Comparison of ENCODE assay signal across 11 mouse cellular contexts in the genomic region with DNA sequence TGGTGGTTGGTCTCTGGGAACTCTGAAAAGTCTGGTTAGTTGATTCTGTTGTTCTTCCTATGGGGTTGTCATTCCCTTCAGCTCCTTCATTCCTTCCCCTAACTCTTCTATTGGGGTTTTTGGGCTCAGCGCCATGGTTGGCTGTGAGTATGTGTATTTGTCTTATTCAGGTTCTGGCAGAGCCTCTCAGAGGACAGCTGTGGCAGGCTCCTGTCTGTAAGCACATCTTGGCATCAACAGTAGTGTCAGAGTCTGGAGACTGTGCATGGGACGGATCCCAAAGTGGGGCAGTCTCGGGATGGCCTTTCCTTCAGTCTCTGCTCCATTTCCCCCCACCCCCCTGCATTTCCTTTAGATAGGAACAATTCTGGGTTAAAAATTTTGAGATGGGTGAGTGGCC.
DNase-seq lines count a peak whose midpoint lies in the region; ATAC-seq lines count a peak whose summit lies in the region.
"Had no signal": no experiment of that assay in that cellular context is flagged by ENCODE, and none has a peak within 500 bp of the region (broad histone marks: within the 10 kb centered on the region; RNA-seq: fewer than 3 reads in every experiment).

No protein-coding gene starts in this region.

- peak; percentile 75 for DNase-seq in heart, adult 11 months
- no peak for DNase-seq in midbrain, embryonic 14.5 days
- peak; percentile 21 to 29 for DNase-seq in heart, postnatal 14 days
- peak; percentile 17 to 53 for DNase-seq in lung, postnatal 4 days
- DNase-seq in layer of hippocampus, postnatal 25 days (ENCODE audit: extremely low spot score in 1 of 2, low spot score in 1 of 2): no peak
- DNase-seq: adrenal gland, postnatal 14 days; cerebellum, postnatal 36 days had no signal

- H3K9me3 ChIP-seq in heart, embryonic 12.5 days (replicated peaks): no peaks in the 10 kb centered on the region
- no peaks in the 10 kb centered on the region for H3K9me3 ChIP-seq in midbrain, embryonic 13.5 days
- H3K9me3 ChIP-seq in midbrain, embryonic 14.5 days (ENCODE audit: control insufficient read depth, low read length): no peaks in the 10 kb centered on the region
- H3K9me3 ChIP-seq: embryonic facial prominence, embryonic 12.5 days had no signal

- H3K4me3 ChIP-seq in heart, embryonic 12.5 days: no peak overlapping the region
- no peak overlapping the region for H3K4me3 ChIP-seq in midbrain, embryonic 13.5 days (replicated peaks)
- no peak overlapping the region for H3K4me3 ChIP-seq in midbrain, embryonic 14.5 days (replicated peaks; ENCODE audit: low read depth, low read length)
- H3K4me3 ChIP-seq: embryonic facial prominence, embryonic 12.5 days; layer of hippocampus, adult 2 months had no signal

- 78% methylated on average over 3 of the region's 3 CpGs for WGBS in heart, embryonic 12.5 days
- WGBS in midbrain, embryonic 13.5 days: 88% methylated on average over 3 of the region's 3 CpGs
- 77% methylated on average over 3 of the region's 3 CpGs for WGBS in midbrain, embryonic 14.5 days

- no peaks in the 10 kb centered on the region for H3K36me3 ChIP-seq in heart, embryonic 12.5 days
- no peaks in the 10 kb centered on the region for H3K36me3 ChIP-seq in midbrain, embryonic 13.5 days
- H3K36me3 ChIP-seq in midbrain, embryonic 14.5 days (ENCODE audit: control insufficient read depth, insufficient read depth, low read length): no peaks in the 10 kb centered on the region
- H3K36me3 ChIP-seq: embryonic facial prominence, embryonic 12.5 days had no signal

- no peak for ATAC-seq in heart, embryonic 12.5 days (ENCODE audit: insufficient number of reproducible peaks, low FRiP score)
- ATAC-seq in midbrain, embryonic 13.5 days: peak; percentile 58; the same call in 1 of the 2 replicates
- no peak for ATAC-seq in midbrain, embryonic 14.5 days (ENCODE audit: low FRiP score, low TSS enrichment)

- no peak overlapping the region for H3K9ac ChIP-seq in heart, embryonic 12.5 days
- H3K9ac ChIP-seq in midbrain, embryonic 13.5 days (replicated peaks): no peak overlapping the region
- H3K9ac ChIP-seq in midbrain, embryonic 14.5 days (replicated peaks; ENCODE audit: low read length): no peak overlapping the region
- H3K9ac ChIP-seq: embryonic facial prominence, embryonic 12.5 days had no signal

- no peak overlapping the region for H3K27ac ChIP-seq in heart, embryonic 12.5 days (ENCODE audit: poor library complexity, severe bottlenecking)
- H3K27ac ChIP-seq in midbrain, embryonic 13.5 days: no peak overlapping the region
- no peak overlapping the region for H3K27ac ChIP-seq in midbrain, embryonic 14.5 days (replicated peaks; ENCODE audit: low read depth, low read length)
- H3K27ac ChIP-seq: embryonic facial prominence, embryonic 12.5 days; layer of hippocampus, adult 2 months had no signal

- H3K4me2 ChIP-seq in heart, embryonic 12.5 days: no peak overlapping the region
- H3K4me2 ChIP-seq in midbrain, embryonic 13.5 days (replicated peaks): no peak overlapping the region
- no peak overlapping the region for H3K4me2 ChIP-seq in midbrain, embryonic 14.5 days (ENCODE audit: low read length)
- H3K4me2 ChIP-seq: embryonic facial prominence, embryonic 12.5 days had no signal

- intact Hi-C loops in heart, postnatal 14 days (cut with DNase I): no loop called here

- H3K4me1 ChIP-seq in heart, embryonic 12.5 days (replicated peaks): no peaks in the 10 kb centered on the region
- H3K4me1 ChIP-seq in midbrain, embryonic 13.5 days (replicated peaks): peaks cover 16% of the 10 kb centered on the region
- peaks cover 11% of the 10 kb centered on the region; the same call in 1 of the 2 replicates for H3K4me1 ChIP-seq in midbrain, embryonic 14.5 days (ENCODE audit: control insufficient read depth, insufficient read depth, low read length)
- H3K4me1 ChIP-seq: embryonic facial prominence, embryonic 12.5 days had no signal

- no peaks in the 10 kb centered on the region for H3K27me3 ChIP-seq in heart, embryonic 12.5 days (replicated peaks)
- H3K27me3 ChIP-seq in midbrain, embryonic 13.5 days: no peaks in the 10 kb centered on the region
- H3K27me3 ChIP-seq in midbrain, embryonic 14.5 days (ENCODE audit: control insufficient read depth, insufficient read depth, low read length): no peaks in the 10 kb centered on the region
- H3K27me3 ChIP-seq: embryonic facial prominence, embryonic 12.5 days had no signal

Comparison
In these comparisons a context has a peak if more than half of its experiments do, and no peak if none do; other contexts are left out.
1. DNase-seq: peak in heart, adult 11 months (single experiment), heart, postnatal 14 days (2 of 2) and lung, postnatal 4 days (2 of 2); none in midbrain, embryonic 14.5 days (single experiment) and layer of hippocampus, postnatal 25 days (0 of 2).